Mouse (Mus musculus): ENCODE data around the gene Vinac1.

- TF ChIP-seq CTCF (IDR thresholded peaks at IDR 0.05; ENCODE audit: low read depth, low read length): no peak
- no peak for TF ChIP-seq POLR2A (IDR thresholded peaks at IDR 0.05; ENCODE audit: extremely low read depth, insufficient read depth, low read length)
These were observed 8.9 kb downstream of the Vinac1 start for GRCm38 (mm10) chr2:129038937-129039631.
